Mouse (Mus musculus) T-helper 17 cell (primary cell): ENCODE data around the gene Pbld2.
"Not testable (repeated sequence)": the region's sequence is repeated elsewhere in the genome, so short reads cannot be mapped to it uniquely, and the experiment has no call there.

Source experiments
- in situ Hi-C, 2 experiments: fragments of 300-600 bp; cut with MboI, MseI; formaldehyde crosslinking; loops; 1 replicate in 1 of 2; 2 replicates in 1 of 2; pipeline ENCODE4 v1.15.1; 2025; ENCODE audit warnings: high pct_unique_total_duplicates in 2 of 2

Pbld2 gene

DNA sequence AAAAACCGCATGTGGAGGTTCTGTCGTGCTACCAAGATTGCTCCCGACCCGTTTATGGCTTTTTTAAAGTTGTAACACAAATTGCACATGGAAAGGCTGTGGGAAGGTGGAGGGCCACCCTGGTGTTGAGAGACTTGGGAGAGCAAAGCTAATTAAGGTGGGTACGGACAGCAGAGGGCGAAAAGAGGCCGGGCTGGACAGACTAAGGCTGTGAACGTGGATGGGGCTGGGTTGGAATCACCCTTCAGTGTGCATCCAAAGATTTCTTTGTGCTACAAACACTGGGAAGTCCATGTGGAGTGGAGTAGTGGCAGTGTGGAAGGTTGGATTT lies 430 bp downstream of the Pbld2 start:
- in situ Hi-C loops, result loop anchor here in 1 of 2 experiments (5.0 kb wide), 1 partner anchor 42 kb away; the partner anchor contains the start of gene Rufy2

DNA sequence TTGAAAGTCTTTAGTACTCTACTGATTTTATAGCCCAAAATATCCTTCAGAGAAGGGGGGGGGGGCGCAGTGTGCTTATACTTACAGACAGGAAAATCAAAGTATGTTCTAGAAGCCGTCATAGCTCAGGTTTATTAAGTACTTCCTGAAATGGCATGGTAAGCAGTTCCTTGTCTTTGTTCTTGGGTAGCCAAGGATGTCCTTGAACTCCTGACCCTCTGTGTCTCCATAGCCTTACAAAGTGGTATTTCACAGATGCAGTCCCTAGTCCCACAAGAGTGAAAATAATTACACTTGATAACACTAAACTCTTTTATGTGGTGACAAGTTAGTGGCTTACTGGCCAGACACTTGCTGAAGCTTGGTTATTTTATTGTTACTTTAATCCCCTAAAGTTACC lies 901 bp downstream of the Pbld2 start:
- in situ Hi-C loops, result no loop called here

DNA sequence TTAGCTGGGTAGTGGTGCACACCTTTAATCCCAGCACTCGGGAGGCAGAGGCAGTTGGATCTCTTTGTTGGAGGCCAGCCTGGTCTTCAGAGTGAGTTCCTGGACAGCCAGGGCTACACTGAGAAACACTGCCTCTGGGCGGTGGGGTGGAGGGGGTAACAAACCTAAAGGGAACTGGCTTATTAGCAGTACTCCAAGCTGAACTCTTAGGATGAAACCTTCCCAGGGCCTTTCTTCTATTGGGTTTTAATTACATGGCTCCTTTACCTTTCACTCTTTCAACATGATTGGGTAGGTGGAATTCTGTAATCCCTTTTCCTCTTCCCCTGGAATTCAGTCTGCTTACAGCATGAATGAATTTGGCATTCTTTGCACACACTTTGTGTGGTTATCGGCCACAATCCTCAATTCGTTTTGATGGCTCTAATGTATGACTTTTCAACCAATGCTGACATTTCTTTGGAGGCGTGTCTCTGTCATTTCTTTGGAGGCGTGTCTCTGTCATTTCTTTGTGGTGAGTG lies 1.4 kb downstream of the Pbld2 start:
- in situ Hi-C loops, result no loop called here

DNA sequence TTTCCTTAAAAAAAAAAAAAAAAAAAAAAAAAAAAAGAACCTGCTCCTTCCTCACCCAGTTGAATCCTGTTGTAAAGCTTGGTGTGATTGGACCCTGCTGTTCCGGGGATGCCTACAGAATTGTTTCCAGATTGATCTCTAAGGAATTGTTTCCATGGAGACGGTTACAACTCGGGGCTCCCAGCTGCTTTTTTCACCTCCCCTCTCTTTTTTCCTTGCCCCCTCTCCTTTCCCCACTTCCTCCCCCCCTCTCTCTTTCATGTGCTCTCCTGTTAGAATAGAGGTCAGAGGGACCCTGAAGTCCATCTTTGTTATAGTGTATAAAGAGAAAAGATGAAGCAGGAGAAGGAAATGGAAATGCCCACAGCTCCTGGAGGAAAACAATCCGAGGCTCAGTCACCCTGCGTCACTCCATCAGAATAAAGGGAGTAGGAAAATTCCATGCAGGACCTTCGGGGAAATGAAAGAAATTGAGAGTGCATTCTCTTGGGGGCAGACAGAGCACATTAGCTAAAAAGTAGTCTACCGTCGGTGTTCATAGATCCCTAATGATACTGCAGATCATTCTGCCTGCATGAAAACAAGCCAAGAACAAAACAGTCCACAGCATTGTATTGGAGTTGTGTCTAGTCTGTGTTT lies 2.2 kb downstream of the Pbld2 start:
- in situ Hi-C loops, result no loop called here

DNA sequence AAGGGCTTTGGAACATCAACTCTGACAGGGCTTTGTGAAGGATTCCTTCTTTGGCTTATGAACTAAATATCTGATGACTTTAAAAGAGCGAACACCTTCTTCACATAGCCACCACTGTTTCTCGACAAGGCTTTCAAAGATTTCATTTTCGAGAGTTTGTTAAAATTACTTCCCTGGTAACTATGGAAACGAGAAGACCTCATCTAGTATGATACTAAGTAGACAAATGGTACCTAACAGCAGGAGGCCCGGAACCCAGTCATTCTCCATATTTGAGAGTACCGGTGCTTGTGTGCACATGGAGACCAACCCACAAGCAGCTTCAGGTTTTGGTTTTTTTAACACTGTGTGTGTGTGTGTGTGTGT lies 2.7 kb downstream of the Pbld2 start:
- in situ Hi-C loops, result no loop called here

DNA sequence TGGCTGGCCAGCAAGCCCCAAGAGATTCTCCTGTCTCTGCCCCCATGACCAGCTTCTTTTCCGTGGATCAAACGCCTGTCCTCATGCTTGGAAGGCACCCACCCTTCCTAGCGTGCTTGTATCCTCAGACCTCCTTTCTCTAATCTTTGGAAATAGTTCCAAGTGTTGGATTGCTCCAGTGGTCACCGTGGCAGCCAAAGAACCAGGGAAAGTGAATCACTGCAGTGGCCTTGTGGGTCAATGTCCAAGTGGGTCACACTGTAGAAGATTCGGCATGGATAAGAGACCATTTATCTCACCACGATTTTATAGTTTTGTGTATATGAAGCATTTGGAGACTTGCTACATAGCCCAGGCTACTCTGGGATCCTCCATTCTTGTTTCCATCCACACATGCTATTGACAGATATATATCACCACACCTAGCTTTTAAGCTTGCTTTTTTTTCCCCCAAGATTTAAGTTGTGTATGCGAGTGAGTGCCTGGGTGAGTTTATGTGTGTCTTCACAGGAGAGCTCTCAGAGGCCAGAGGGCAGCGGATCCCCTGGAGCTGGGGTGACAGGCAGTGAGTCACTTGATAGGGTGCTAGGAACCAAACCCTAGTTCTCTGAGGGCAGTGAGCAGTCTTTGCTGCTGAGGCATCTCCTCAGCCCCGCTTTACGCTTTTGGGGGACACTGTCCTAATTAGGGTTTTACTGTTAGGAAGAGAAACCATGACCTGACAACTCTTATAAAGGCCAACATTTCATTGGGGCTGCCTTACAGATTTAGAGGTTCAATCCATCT lies 3.5 kb downstream of the Pbld2 start:
- in situ Hi-C loops, result no loop called here

DNA sequence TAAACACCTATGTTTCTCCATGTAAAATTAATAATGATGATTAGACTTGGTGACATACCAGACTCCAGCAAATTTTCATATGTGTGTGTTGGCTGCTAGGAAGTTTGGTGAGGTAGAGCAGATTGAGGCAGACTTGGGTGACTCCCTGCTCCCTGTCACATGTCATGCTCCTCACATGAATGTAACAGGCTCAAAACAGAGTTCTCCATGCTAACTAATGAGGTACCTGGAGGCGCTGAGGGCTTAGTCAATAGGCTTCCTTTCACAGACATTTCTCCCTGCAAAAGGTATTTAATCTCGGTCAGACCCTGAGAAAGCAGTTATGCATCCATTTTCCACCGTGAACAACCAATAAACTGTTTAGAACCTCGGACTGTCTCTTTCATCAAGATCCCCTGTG lies 4.3 kb downstream of the Pbld2 start:
- in situ Hi-C loops, result no loop called here

DNA sequence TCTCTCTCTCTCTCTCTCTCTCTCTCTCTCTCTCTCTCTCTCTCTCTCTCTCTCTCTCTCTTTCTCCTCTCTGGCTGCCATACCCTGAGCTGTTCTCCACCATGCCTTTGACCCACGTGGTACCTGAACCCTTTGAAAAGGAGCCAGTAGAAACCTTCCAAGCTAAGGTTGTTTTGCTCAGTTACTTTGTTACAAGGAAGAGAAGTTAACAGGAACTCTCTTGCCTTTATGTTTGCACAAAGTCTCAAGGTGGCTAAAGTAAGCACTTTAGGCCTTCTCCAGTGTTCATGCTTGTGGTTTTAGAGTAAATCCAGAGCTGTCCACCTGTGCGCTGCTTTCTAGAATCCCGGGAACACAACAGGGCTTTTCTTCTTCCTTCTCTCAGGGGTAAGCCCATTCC lies 8.2 kb downstream of the Pbld2 start:
- in situ Hi-C loops, result no loop called here

DNA sequence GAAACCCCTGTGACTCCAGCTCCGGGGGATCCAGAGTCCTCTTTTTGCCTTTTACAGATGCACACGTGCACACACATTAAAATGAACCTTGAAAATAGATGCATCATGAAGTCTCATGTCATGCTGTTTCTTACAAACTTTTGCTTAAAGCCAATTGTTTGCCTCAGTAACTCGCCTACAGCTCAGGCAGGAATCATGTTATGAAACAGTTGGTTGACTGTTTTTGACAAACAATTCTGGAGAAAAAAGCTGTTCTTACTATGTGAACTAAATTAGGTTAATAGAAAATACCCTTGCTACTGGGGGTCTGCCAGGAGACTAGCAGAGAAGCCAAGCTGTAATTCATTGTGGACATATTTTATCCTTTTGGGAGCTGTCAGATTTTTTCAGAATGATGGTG lies 8.8 kb downstream of the Pbld2 start:
- in situ Hi-C loops, result no loop called here

DNA sequence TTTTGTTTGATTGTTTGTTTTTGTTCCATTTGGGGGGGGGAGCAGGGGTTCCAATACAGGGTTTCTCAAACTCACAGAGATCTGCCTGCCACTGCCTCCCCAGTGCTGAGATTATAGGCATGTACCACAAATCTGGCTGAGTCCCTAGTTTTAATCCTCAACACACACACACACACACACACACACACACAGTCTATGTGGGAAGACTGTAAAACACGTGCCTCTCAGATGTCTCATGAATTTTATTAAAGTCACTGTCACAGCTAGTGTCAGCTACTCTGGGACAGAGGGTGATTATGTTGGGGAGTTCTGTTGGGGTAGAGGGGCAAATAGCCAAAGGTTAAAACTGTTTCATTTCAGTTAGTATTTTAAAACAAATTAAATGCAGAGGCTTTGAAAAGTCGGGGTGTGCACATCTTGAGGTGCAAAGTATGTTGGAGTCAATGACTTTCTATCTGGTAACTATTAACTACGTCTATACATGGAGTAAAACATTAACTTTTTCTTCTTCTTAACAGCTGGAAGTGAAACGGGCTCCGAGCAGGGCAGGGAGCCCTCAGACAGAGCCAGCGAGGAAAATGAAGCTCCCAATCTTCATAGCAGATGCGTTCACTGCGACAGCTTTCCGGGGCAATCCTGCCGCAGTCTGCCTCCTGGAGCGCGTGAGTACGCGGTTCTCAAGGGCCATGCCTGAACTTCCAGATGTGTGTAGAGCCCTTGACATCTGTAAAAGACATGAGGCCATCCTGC lies 14.6 kb downstream of the Pbld2 start:
- in situ Hi-C loops, result no loop called here

DNA sequence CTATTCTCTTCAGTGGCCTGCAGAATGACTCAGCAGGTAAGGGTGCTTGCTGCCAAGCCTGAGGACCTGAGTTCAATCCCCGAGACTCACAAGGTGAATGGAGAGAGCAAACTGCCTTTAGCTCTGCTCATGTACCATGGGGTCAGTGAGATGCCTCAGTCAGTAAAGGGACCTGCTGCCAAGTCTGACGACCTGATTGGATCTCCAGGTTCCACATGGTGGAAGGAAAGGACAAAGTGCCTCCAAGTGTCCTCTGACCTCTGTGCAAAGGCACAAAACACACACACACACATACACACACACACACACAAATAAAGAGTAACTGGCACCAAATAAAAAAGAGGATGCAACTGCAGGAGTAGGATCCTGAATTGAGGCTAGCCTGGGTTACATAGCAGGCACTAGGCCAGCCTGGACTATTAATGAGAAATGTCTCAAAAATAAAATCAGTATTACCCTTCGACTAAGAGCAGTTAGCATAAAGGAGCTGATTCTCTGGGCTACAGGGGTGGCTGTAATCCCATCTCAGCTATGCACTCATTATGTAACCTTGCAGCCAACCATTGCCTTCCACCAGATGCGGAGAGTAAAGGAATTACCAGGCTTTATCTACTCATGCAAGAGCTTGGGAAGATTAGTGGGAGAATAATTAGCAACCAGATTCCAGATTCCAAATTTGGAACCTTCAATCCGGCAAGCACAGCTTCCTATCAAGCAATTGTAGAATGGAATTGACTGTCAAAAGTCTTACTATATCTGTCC lies 15.9 kb downstream of the Pbld2 start:
- in situ Hi-C loops, result no loop called here

DNA sequence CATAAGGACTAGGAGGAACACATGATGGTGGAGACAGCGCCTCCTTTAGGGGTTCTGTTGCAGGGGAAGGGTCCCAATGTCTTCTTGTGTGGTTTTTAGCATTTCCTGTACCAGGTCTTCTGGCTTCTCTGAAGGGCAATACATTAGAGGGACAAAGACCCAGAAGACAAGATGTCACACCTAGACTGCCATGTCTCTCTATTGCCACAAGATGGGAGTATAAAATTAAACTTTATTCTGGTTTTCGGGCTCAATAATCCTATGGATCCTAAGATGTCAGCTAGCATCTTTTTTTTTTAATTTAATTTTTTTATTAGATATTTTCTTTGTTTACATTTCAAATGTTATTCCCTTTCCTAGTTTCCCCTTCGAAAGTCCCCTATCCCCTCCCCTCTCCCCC lies 19.0 kb downstream of the Pbld2 start:
- in situ Hi-C loops, result no loop called here

DNA sequence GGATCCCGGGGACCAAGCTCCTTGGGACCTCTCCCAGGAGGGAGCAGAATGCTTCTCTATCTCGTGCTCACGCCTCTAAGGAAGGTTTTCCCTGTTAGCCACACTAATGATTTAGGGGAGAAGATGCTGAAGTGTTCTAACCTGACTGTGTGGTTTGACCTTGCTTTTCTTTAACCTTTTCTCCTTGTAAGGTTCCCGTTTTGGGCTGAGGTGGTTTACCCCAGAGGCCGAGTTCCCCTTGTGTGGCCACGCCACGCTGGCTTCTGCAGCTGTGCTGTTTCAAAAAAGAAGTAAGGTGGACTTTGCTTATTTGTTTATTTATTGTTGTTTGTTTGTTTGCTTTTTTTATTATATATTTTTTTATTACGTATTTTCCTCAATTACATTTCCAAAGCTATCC lies 23.6 kb downstream of the Pbld2 start:
- in situ Hi-C loops, result no loop called here

DNA sequence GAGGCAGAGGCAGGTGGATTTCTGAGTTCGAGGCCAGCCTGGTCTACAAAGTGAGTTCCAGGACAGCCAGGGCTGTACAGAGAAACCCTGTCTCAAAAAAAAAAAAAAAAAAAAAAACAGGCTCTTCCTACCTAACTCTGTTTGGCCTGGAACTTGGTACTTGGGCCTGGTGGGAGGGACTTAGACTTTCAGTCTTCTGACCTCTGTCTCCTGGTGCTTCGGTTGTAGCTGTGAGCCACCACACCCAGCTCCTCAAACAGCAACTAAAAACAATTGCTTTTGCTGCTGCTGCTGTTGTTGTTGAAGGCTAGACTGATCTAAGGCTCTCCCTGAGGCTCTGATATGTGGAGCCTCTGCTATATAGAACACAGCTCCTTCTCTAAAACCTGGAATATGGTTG lies 25.0 kb downstream of the Pbld2 start:
- in situ Hi-C loops, result no loop called here

DNA sequence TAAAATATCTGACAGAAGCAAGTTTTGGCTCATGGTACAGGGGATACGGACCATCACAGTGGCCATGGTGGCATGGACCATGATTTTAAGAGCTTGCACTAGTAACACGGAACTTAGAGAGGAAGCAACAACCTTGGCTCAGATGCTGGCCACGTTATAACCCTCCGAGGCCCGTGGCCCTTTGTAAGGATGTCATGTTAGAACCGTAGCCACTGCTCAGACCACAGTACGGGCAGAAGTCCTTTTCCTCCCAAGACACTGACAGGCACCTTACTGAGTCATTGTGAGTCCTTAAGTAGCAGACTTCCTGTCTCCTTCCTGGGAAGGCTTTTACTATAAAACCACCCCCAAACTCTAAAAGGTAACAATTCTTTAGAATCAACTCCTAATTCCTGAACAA lies 27.2 kb downstream of the Pbld2 start:
- in situ Hi-C loops, result no loop called here

DNA sequence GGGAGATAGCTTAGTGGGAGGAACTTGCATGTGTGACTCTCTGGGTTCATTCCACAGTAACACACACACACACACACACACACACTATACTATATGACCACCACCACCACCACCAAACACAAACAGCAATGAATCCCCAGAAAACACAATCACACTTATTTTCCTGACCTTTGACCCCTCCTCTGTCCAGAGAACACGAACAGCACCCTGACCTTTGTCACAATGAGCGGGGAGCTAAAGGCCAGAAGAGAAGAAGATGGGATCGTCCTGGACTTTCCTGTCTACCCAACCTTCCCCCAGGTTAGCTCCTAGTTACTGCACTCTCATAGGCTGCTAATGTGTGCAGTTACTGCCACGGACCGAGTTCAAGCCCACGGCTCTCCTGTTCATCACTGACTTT lies 27.9 kb downstream of the Pbld2 start:
- in situ Hi-C loops, result no loop called here

DNA sequence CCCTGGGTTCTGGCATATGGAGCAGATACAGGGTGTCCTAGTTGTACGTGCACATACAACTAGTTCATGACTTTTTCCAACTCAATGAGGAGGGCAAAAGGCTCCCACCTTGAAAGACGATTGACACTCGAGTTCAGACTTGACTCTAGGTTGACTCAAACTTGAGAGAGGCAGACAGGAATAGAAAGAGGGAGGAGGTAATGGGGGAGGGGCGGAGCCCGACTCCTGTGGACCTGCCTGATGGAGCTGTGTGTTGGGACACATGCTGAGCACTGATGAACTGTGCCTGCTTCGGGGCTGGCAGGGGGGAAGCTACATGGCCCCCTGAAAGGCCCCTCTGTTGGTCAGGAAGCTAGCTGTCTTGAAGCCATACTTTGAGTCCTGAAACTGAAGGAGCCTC lies 28.9 kb downstream of the Pbld2 start:
- in situ Hi-C loops, result no loop called here

DNA sequence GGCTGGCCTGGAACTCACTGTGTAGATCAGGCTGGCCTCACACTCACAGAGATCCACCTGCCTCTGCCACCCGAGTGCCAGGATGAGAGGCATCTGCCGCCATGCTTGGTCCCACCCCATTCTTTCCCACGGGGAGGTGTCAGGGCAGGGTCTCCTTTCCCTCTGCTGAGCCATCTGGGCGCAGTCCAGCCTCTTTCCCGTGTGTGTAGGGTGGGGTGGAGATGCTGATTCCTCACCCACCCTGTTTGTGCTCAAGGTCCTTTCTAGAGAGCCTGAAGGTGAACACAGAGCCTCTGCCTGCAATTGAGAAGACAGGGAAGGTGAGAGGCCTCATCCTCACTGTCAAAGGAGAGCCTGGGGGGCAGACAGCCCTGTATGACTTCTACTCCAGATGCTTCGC lies 30.0 kb downstream of the Pbld2 start:
- in situ Hi-C loops, result not testable (repeated sequence)

DNA sequence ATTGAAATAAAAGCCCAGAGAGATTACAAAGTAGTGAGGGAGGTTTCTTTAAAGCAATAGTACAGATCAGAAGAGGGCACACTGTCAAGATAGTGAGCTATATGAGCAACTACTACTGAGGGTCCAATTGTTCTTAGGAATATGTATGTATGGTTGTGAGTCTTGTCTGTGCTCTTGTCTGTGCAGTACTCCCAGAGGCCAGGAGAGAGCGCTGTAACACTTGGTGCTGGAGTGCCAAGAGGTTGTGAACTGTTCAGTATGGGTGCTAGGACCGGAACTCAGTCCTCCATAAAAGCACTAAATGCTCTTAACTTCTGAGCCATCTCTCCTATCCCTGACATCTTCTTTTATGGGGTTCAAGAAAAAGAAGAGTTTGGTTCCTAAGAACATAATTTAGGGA lies 30.5 kb downstream of the Pbld2 start:
- in situ Hi-C loops, result no loop called here

DNA sequence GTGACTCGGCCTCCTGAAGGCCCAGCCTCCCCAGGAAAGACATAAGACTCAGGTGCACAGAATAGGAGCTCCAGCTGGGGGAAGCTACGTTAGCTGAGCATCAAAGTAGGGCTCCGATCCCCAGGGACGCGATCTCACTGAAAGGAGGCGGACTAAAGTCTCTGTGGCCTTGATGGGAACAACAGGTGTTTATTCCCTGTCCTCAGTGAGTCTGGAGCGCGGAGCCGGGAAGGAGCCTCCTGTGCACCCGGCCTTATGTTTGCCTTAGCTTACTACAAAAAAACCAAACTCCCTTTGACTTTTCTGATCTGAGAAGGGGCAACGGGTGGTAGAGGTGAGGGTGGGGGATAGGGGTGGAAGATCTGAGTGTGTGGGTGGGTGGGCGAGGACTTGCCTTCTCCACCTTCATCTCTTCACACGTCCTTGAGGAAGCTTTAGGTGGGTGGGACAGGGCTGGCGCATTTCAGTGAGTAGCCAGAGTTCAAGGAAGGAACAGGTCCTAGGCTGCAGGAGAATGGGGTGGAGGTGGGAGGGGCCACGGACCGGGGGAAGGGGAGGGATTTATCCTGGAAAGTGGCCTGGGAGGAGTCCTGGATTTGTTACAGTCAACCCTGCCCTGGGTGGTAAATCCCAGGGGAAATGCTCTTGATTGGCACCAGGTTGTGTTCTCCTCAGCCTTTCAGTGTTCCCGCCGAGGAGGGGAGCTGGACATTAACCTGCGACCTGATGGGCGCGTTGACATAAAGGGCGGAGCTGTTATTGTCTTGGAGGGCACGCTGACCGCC lies 33.0 kb downstream of the Pbld2 start:
- in situ Hi-C loops, result no loop called here

DNA sequence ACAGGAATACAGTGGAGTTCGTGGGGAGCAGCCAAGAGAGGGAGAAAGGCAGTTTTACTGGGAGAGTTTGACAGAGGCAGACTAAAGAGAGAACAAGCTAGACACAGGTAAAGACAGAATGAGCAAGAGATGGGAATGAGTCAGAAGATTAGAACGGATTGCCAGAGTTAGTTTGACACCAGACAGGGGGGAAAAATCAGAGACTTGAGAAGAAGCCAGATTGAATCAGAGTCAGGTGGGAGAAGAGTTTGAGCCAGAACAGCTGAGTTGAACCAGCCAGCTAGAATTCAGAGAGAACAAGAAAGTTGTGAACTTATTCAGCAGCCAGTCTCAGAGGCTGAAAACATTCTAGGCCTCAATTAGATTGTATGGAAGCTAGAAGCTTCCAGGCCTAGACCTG lies 35.7 kb downstream of the Pbld2 start, which contains the start of gene Pbld1:
Gene Pbld1, plus strand, starts transcription at position 301 of the 400 bp plus-strand sequence.
- in situ Hi-C loops, result loop anchor here in 1 of 2 experiments (10.0 kb wide), 1 partner anchor 1275 kb away; the partner anchor contains the start of gene H2afy2
